Mouse (Mus musculus) lung, adult 2 months (tissue): ENCODE data around the gene Atp5e.

ENCODE experiments used
- CTCF ChIP-seq: fragments of 200-500 bp; IDR thresholded peaks from 2 replicates; pipeline ENCODE4 v1.5.1; 2011; ENCODE audit warnings: mild to moderate bottlenecking, low read length, control low read depth; ENCODE audit not compliant: insufficient read depth
- POLR2A ChIP-seq: fragments of 200-500 bp; IDR thresholded peaks from 2 replicates; pipeline ENCODE4 v1.6.1; 2011; ENCODE audit warnings: low read depth, mild to moderate bottlenecking, control low read depth, low read length, borderline replicate concordance; ENCODE audit errors: extremely low read depth

- TF ChIP-seq CTCF: no peak
- TF ChIP-seq POLR2A: no peak
Measured at GRCm38 (mm10) chr2:174437697-174437982, 26.3 kb downstream of the Atp5e start.
